Mouse (Mus musculus): ENCODE measurements at regions not wholly inside any gene's neighbourhood (a gene's known extent, or its start where the extent isn't known, plus 50 kb on each side); places are given as distances from the start of the nearest gene placed in this dataset.

DNA sequence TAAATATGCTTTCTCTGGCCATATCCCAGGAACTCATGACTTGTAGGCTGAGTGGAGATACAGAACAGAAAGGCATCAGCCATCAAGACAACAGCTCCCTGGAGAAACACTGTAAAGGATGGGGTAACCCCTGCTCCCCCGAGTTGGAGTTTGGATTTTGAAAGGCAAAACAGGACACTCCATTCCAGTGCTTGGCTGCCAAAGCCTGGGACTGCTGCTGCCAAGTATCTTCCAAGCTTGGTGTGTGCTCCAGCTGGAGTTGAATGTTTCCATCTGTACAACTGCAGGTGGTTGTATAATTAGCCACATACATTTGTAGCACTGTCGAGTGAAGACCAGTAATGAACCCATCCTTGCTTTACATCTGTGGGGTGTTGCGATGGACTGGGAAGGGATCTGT, 62.1 kb downstream of the 4933412E24Rik start:
- WGBS = 64% methylated on average over 3 of the region's 3 CpGs
- no peak for DNase-seq (ENCODE audit: low read depth, low spot score)

DNA sequence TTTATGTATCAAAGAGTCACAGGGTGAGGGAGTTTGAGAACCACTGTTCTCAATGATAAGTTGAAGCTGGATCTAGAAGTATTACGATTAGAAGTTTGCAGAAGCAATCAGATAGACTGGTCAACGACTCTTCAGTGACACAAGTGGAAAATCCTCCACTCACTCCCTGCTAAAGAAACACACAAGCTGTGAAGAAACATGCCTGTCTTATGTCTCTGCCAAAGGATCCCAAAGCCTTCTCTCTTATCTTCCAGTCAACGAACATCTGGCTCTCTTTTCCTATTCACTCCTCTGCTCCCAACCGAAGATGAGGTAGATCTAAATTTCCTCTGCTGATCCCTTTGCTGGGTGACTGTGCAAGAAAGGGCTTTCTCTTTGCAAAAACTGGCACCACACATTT, 62.6 kb downstream of the 4933412E24Rik start:
- DNase-seq (ENCODE audit: low read depth, low spot score) = no peak
- WGBS = 54% methylated on average over 4 of the region's 4 CpGs

DNA sequence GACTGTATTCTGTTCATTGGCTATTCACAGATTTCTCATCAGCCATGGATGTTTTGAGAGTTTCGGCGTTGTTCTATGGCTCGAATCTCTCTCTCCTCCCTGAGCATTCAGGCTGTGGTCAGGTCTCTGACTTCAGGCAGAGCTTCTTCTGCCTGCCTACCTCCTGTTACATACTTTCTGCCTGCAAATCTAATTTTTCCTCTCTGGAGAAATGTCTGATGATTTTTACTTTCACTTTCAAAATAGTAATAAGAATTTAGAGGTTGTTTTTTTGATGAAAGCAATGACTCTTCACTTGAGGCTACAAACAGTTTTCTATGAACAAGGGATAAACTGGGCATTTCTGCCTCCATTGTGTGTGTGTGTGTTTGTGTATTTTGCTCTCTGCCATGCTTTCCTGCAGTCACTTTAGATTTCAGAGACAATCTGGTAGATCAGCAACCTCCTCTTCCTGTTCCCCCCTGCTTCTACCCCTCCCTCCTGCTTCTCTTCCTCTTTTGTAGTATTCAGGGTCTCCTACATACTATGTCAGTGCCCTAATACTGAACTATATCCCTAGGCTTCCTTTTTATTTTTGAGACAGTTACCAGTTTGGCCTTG, 65.7 kb downstream of the 4933412E24Rik start:
- DNase-seq (ENCODE audit: low read depth, low spot score) = no peak
- WGBS = 84% methylated on average over 3 of the region's 3 CpGs

DNA sequence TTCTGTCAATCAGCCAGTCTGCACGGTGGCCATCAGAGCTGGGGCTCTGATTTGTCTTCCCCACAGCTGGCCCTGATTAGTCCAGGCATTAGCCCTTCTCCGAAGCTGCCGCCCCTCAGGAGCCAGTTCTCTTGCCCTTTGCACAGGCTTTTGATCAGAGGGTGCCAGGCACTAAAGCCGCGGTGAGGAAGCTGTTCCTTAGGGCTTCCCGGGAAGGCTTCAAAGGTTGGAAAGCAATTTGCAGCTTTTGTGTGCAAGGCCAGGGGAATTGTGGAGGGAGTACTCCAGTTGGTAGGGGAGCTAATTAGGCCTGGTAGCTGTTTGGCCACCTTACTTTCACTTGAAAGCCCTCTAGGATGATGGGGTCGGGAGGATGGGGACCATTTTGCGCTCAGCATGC, 71.2 kb downstream of the 4933412E24Rik start:
- 26% methylated on average over 8 of the region's 8 CpGs for WGBS
- DNase-seq (ENCODE audit: low read depth, low spot score) = no peak

DNA sequence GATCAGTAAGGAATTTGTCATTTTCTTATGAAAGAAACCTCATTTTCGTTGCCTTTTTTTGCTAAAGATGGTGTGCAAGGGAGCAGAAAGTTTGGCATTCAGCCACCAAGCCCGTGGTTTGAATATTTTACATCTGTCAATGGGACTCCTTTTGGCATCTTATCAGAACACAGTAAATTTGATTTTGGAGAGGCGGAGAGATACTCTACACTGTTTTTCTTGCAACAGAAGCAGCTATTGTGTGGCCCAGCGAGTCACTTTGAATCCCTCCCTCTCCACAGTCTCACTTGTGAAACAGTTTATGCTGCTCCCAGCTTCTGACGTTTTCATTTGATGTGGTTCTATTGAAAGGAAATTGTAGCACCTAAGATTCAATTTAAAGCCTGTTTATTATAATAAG, 79.9 kb downstream of the 4933412E24Rik start:
- 40% methylated on average over 5 of the region's 5 CpGs for WGBS
- no peak for DNase-seq (ENCODE audit: low read depth, low spot score)

DNA sequence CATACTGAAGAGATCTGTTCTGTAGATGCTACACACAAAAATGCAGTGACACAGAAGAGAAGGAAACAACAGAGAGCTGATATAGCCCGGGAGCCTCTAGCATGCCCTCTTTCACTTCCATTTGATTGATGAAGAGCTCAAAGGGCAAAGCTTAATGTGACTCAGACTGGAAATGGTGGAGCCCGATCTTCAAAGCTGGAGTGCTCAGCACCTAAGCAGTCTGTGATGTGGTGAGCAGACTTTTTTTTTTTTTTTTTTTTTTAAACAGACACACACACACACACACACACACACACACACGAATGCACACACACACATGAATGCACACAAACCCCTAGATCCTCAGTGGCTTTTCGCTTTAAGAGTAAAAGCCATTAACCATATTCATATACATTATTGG, 102.6 kb downstream of the 4933412E24Rik start:
- no peak for DNase-seq (ENCODE audit: low read depth, low spot score)

DNA sequence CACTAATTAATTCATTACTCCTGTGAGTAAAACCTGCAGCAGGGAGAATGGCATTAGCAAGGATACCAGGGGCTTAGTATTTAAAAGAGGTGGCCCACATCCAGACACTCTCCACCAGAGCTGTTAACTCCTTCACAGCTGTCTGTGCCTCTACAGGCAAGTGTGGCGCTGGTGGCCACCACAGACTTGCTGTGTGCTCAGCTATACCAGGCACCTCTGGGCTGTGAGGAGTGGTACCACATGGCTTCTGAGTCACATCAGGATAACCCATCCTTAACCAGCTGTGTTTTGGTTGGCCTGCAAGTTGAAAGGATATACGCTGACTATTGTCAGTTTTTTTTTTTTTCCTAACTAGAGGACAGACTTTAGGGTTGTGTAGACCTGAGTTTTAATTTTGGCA, 108.1 kb downstream of the 4933412E24Rik start:
- whole genome bisulfite sequencing = 87% methylated on average over 2 of the region's 2 CpGs
- no peak for DNase-seq (ENCODE audit: low read depth, low spot score)

More for the DNA sequence above, 102.6 kb downstream of the 4933412E24Rik start:
- WGBS = 52% methylated on average over 4 of the region's 4 CpGs

DNA sequence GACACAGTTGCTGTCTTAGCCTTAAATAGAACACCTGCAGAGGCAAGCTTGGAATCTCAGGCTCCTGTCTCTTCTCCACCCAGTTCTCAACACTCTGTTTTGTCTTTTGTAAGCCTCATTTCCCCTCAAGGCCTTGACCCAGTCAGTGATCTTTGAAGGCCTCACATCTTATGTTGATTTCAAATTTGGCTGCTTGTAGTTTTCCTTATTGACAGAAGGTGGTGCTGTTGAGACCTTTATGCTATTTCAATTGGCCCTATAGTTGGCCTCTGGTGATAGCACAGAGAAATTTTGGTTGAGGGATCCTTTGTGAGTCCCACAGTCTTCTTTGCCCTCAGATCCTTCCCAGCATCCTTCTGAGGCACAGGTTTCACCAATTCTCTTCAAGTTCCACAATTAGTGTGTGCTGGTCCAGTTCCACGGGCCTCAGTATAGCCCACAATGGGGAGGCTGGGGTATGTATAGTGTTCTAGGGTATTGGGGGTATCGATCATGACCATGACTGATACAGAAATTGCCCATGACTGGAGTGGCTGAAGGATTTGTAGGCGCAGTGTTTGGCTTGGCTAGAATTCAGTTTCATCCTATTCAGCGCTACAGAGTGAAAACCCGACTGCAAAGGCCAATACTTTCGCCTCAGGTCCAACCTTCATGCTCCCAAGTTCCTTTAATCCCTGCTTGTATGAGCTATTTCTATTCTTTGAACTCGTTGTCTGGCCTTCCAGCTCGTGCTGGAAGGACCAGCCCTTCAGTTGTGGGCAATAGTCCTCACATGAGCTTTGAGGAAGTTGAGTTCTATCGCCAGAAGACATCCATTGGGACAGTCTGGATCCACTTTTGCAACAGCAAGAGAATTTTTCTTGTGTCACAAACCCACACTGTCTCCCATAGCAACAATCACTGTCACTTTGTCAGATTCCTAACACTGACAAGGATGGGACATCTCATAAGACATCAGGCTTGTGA, 110.3 kb downstream of the 4933412E24Rik start:
- no peak for DNase-seq (ENCODE audit: low read depth, low spot score)

DNA sequence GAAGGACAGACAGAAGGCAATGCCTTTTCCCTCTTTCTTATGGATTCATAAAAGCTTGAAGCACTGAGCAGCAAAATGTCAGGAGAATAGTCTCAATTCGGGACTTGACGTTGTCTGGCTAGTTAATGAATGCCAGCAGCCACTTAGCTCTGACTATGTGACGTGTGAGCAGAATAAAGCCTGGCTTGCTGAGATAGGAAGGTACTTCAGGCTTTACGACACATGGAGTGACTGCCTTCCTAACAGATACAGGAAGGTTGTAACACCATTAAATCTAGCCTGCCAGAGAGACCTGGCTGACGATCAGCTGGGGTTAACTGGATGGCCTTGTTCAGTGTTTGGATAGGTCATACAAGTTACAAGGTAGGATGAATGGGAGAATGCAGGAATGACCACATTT, 111.7 kb downstream of the 4933412E24Rik start:
- WGBS = 23% methylated on average over 5 of the region's 5 CpGs

More for the DNA sequence above, 110.3 kb downstream of the 4933412E24Rik start:
- 78% methylated on average over 9 of the region's 9 CpGs for WGBS

DNA sequence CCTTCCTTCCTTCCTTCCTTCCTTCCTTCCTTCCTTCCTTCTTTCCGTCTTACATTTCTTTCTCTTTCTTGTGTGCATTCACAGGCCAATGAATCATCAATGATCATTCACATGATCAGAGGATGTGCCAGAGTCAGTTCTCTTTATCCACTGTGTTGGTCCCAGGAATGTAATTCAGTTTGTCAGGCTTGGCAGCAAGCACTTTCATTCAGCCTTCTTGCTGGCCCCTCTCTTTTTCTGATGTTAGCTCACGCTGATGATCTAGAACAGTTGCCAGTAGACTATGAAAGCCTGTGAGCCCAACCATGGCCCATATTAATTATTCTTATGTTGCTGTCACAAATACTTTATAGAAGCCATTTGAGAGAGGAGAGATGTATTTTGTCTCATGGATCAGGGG, 127.4 kb downstream of the 4933412E24Rik start:
- DNase-seq (ENCODE audit: low read depth, low spot score) = no peak
- WGBS = 76% methylated on average over 2 of the region's 2 CpGs

More for the DNA sequence above, 111.7 kb downstream of the 4933412E24Rik start:
- no peak for DNase-seq (ENCODE audit: low read depth, low spot score)

DNA sequence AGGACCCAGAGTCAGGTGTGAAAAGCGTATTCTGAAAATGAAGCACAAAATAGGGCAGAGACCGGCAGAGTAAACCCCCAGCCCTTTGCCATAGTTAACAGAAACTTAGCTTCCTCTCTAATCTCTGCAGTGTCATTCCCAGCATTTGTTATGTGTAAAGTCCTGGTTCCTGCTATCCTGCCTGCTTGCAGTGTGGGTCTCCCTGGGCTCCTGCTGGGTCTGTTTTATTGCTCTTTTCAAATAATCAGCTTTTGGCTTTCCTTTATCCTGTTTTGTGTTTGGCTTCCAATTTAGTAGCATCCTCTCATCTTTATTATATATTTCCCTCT, 128.3 kb downstream of the 4933412E24Rik start:
- WGBS = 48% methylated on average over 2 of the region's 2 CpGs
- DNase-seq (ENCODE audit: low read depth, low spot score) = no peak

DNA sequence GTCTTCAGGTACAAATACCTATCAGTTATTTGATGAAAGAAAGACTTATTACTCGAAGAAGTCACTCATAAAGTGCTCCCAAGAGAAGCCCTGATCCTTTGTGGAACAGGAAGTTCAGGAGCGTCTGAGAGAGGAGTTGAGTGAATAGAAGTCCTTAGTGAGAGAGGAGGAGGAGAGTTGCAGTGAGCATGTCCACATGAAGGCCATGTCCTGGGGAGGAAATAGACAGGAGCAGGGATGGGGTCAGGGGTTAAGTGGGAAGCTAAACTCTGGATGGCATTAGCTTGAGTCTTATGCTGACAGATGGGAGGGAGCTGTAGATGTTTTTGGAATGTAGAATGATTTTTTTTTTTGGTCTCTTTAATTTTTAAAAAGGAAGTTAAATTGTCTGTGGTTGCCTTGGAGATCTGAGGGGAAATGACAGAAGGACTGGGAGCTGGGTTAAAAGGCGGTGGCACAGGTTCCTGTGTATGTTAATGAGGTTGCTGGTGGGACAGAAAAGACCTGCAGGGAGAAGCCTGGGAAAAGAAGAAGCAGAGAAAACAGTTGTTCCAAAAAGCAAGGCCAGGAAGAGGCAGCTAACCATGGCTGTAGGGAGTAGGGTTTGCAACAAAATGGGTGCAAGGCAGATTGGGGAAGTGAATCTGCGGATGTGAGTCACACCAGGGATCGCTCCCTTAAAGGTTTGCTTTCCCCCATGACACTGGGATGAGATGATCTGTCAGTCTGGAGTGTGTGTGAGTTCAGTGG, 128.9 kb downstream of the 4933412E24Rik start:
- WGBS = 57% methylated on average over 5 of the region's 5 CpGs

DNA sequence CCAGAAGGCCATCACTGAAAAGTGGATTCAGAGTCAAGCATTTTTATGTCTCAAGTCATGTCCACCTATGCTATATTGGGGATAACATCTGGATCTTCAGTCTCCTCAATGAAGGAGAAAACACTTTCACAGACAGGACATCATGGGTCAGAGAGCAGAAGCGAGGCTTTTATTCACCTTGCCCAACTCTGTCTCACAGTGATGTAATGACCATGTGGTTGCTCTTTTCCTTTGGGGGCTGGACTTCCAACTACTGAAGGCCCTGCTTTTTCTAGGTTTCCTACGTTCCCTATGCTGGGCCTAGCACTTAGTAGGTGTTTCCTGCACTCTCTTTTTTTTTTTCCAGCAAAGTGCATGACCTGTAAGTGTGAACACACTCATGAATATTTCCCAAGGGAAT, 130.4 kb downstream of the 4933412E24Rik start:
- WGBS = 82% methylated on average over 2 of the region's 2 CpGs
- no peak for DNase-seq (ENCODE audit: low read depth, low spot score)

More for the DNA sequence above, 128.9 kb downstream of the 4933412E24Rik start:
- no peak for DNase-seq (ENCODE audit: low read depth, low spot score)

DNA sequence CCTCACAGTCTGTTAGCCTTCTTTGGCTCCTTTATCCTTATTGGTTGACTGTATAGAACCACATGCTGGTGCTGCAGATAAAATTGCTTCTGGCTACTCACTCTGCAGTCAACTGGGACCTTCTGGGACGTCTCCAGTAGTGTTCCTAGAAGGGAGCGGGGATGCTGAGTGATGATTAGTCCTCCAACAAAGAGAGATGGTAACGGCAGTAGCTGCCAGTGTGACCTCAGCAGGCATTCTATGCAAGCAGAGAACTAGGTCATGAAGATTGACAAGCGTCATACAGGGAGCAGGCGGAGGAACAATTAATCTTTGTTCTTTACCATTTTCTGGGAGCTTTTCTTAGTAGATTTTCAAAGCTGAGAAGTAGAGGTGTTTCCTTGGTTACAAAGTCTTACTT, 134.0 kb downstream of the 4933412E24Rik start:
- DNase-seq (ENCODE audit: low read depth, low spot score) = no peak
- 89% methylated on average over 5 of the region's 5 CpGs for WGBS

DNA sequence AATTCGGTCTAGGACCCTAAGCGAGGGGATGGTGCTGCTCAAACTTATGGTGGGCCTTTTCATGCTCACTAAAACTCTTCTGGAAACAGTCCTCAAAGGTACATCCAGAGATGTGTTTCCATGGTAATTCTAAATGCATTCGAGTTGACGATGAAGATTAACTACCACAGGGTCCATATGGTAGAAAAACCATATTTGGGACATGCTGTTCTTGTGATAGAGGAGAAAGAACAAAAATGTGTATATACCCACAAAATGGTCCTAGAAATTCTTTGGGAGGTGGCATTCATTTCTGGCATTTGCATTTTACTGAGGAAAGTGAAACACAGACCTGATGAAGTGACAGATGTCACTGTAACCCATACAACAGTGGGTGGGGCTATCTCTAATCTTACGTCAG, 136.0 kb downstream of the 4933412E24Rik start:
- 95% methylated on average over 5 of the region's 5 CpGs for WGBS
- DNase-seq (ENCODE audit: low read depth, low spot score) = no peak

DNA sequence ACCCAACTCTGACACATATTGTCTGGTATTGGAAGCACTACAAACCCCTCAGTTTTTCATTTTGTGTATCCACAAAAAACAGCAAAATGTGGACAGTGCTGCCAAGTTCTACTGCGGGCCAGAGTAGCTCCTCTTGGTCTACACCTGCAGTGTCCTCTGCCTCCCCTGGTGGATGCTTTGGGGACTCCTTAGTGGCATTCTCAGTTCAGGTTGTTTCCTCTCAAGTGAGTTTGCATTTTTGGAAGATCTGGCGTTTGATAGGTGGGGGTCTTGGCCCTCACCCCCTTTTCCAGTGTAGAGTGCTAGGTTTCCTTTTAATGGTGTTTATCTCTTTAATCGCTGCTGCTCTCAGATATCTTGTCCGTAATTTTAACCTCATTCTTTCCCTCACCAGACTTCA, 137.1 kb downstream of the 4933412E24Rik start:
- 84% methylated on average over 4 of the region's 4 CpGs for WGBS
- no peak for DNase-seq (ENCODE audit: low read depth, low spot score)

DNA sequence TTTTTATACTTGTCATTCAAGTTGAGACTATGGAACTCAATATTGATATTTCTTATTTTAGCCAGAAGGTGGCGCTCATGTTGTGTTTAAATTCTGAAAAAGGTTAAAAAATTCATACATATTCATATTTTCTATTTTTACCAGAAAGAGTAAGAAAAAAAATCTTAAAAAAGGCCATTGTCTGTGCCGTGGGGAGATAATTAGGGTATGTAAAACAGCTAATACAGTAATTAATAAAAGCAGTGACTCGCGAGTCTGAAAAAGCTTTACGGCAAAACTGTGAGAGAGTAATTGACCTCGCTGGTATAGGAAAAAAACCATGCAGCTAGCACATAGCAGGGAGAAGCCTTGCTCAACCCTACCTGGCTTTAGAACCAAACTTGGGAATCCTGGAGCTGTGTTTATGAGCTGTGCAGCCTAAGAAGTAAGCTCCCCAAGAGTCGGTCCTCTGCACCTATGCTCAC, 140.1 kb downstream of the 4933412E24Rik start:
- WGBS = 74% methylated on average over 7 of the region's 7 CpGs
- no peak for DNase-seq (ENCODE audit: low read depth, low spot score)

DNA sequence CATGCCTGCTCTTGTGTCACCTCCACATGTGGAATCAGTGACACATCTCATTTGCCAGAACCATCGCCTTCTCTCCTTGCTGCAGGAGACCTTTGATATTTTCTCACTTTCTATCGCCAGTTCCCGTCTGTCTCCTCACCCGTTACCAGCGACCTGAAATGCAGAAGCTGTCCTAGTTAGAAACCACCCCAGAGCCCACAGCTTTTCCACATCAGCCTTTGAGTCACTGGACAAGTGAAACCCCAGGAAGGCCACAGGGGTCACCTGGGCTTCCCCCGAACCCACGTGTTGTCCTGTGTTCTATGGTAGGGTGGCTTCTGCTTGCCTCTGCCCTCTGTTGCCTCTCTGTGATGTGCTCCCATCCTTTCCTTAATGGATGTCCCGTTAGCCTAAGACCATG, 149.7 kb downstream of the 4933412E24Rik start:
- 88% methylated on average over 8 of the region's 8 CpGs for WGBS
- no peak for DNase-seq (ENCODE audit: low read depth, low spot score)

DNA sequence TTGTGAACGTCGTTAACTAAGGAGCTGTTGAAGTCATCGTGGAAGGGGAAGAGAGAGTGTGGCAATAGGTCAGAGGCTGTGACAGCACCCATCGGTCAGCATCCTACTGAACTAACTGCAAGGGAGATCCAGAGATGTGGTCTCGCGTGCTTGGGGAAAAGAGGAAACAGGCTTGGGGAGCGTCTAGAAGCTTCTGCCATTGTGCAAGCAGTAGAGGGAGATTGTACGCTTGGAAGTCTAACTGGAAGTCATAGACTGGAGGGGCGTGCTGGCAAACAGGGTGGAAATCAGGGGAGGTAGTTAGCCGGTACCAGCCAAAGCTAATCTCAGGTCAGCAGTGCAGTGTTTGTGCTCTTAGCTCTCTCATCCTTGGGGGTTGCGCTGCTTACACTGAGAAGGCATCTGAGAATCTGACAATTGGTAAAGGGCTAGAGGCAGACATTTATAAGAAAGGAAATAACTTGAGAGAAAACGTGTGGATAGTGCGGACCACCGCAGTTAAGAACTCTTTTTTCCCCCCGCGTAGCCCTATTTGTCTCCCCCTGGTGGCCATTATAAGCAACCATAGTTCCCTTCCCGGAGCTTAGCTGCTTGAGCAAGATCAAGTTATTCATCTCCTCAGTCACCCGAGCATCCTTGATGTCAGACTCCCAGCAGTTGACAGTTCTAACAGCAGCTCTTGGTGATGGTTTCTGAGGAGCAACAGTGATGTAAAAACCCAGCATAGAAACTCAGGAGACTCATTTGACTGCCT, 151.5 kb downstream of the 4933412E24Rik start:
- no peak for DNase-seq (ENCODE audit: low read depth, low spot score)
- WGBS = 44% methylated on average over 18 of the region's 18 CpGs

Data from large intestine, adult 2 months (tissue).